8 mouse cellular contexts compared by ENCODE assay signal in genomic region chr3:120786659-120787058, GRCm38 (mm10).
A peak's percentile ranks its signal among the peaks of the same experiment; 100 is the strongest.
DNase-seq lines count a peak whose midpoint lies in the region; TF ChIP-seq lines count a peak whose summit lies in the region.
"Had no signal": no experiment of that assay in that cellular context is flagged by ENCODE, and none has a peak within 500 bp of the region (broad histone marks: within the 10 kb centered on the region; RNA-seq: fewer than 3 reads in every experiment).

No protein-coding gene starts in this region.

- peak; percentile 4 for DNase-seq in lung, postnatal 36 days
- DNase-seq in lung, postnatal 4 days, result no peak
- peak; percentile 73 for DNase-seq in layer of hippocampus, adult 9-10 months (ENCODE audit: low spot score)
- DNase-seq in right cerebral cortex, postnatal 25 days, result peak; percentile 27
- no peak for DNase-seq in urinary bladder, adult 18-20 months (ENCODE audit: low spot score in 2 of 2)
- DNase-seq in embryonic facial prominence, embryonic 10.5 days (ENCODE audit: low spot score), result no peak

- TF ChIP-seq POLR2A in cortical plate, adult 2 months (IDR thresholded peaks at IDR 0.05; ENCODE audit: extremely low read depth, insufficient read depth, low read length), result no peak

- WGBS in embryonic facial prominence, embryonic 10.5 days, result 88% methylated on average over 9 of the region's 9 CpGs

- H3K9me3 ChIP-seq in embryonic facial prominence, embryonic 10.5 days, result no peaks in the 10 kb centered on the region

- no peaks in the 10 kb centered on the region for H3K27me3 ChIP-seq in embryonic facial prominence, embryonic 10.5 days (replicated peaks; ENCODE audit: low read depth, poor library complexity, severe bottlenecking)
- H3K27me3 ChIP-seq: Patski had no signal

- no peaks in the 10 kb centered on the region for H3K36me3 ChIP-seq in embryonic facial prominence, embryonic 10.5 days (replicated peaks)

- TF ChIP-seq CTCF in cortical plate, adult 2 months (IDR thresholded peaks at IDR 0.05; ENCODE audit: extremely low read depth, insufficient read depth, low read length), result no peak

- peaks cover 4% of the 10 kb centered on the region; the same call in 1 of the 2 replicates for H3K4me1 ChIP-seq in cortical plate, adult 2 months (ENCODE audit: control insufficient read depth, insufficient read depth, low read length)
- no peaks in the 10 kb centered on the region for H3K4me1 ChIP-seq in embryonic facial prominence, embryonic 10.5 days

- H3K4me3 ChIP-seq in cortical plate, adult 2 months (ENCODE audit: insufficient read depth, low read length), result no peak overlapping the region
- H3K4me3 ChIP-seq in embryonic facial prominence, embryonic 10.5 days, result no peak overlapping the region

- H3K27ac ChIP-seq in cortical plate, adult 2 months (ENCODE audit: insufficient read depth, low read length), result peak overlapping the region; percentile 5; the same call in 1 of the 2 replicates
- no peak overlapping the region for H3K27ac ChIP-seq in embryonic facial prominence, embryonic 10.5 days (replicated peaks)

Comparison
In these comparisons a context has a peak if more than half of its experiments do, and no peak if none do; other contexts are left out.
1. DNase-seq: peak in lung, postnatal 36 days (single experiment), layer of hippocampus, adult 9-10 months (single experiment) and right cerebral cortex, postnatal 25 days (single experiment); none in lung, postnatal 4 days (0 of 2), urinary bladder, adult 18-20 months (0 of 2) and embryonic facial prominence, embryonic 10.5 days (single experiment).